Mouse (Mus musculus): ENCODE measurements around the gene Purb. TPM values are rescaled to one million over a fixed set of nuclear protein-coding genes. Genes with fewer than 3 reads are reported as not detected.
"Not testable (repeated sequence)": the region's sequence is repeated elsewhere in the genome, so short reads cannot be mapped to it uniquely, and the experiment has no call there.

The Purb gene
- polyA plus RNA-seq, 1 experiment, result 33.2 TPM

- no peak overlapping the region for H3K4me3 ChIP-seq
- no peak overlapping the region for H3ac ChIP-seq (ENCODE audit: control insufficient read depth, insufficient read length)
- no peak overlapping the region for H3K4me2 ChIP-seq (ENCODE audit: low read depth)
- H3K36me3 ChIP-seq (ENCODE audit: control insufficient read depth, insufficient read depth), result peaks cover 45% of the 10 kb centered on the region
- H3K27me3 ChIP-seq (ENCODE audit: control insufficient read depth, insufficient read depth, insufficient read length), result no peaks in the 10 kb centered on the region
- peaks cover 31% of the 10 kb centered on the region for H3K79me2 ChIP-seq (ENCODE audit: control insufficient read depth, insufficient read depth)
- TF ChIP-seq POLR2AphosphoS2 (IDR thresholded peaks at IDR 0.05; ENCODE audit: insufficient read length, low read depth), result peak; percentile 71
- TF ChIP-seq MYOD1 (IDR thresholded peaks at IDR 0.05; ENCODE audit: control insufficient read depth in 1 of 3, insufficient read length in 2 of 3, low read depth in 2 of 3), result no peak
These were observed 54.9 kb downstream of the Purb start for GRCm38 (mm10) chr11:6420722-6421350.

GRCm38 (mm10) chr11:6420283-6420703 lies 55.4 kb downstream of the Purb start:
- Histone ChIP-seq H3K79me2 (ENCODE audit: control insufficient read depth, insufficient read depth) (peaks cover 31% of the 10 kb centered on the region), H3K4me3 (no peak overlapping the region), H3K4me2 (ENCODE audit: low read depth) (no peak overlapping the region), H3K27me3 (ENCODE audit: control insufficient read depth, insufficient read depth, insufficient read length) (no peaks in the 10 kb centered on the region), H3K36me3 (ENCODE audit: control insufficient read depth, insufficient read depth) (peaks cover 42% of the 10 kb centered on the region), H3ac (ENCODE audit: control insufficient read depth, insufficient read length) (no peak overlapping the region)
- TF ChIP-seq TCF12 (IDR thresholded peaks at IDR 0.05; ENCODE audit: insufficient read depth, poor library complexity, severe bottlenecking), result no peak
- no peak for TF ChIP-seq MYOD1 (IDR thresholded peaks at IDR 0.05; ENCODE audit: control insufficient read depth in 1 of 3, insufficient read length in 2 of 3, low read depth in 2 of 3)
- TF ChIP-seq MYOG (IDR thresholded peaks at IDR 0.05; ENCODE audit: control insufficient read depth in 1 of 3, insufficient read depth in 1 of 3, insufficient read length in 2 of 3, low read depth in 2 of 3), result no peak
- TF ChIP-seq MAX (IDR thresholded peaks at IDR 0.05; ENCODE audit: low read depth), result no peak
- TF ChIP-seq E2F4 (IDR thresholded peaks at IDR 0.05; ENCODE audit: insufficient read depth), result no peak
- no peak for TF ChIP-seq TCF3 (IDR thresholded peaks at IDR 0.05; ENCODE audit: insufficient read length, low read depth)
- no peak for TF ChIP-seq USF1 (IDR thresholded peaks at IDR 0.05; ENCODE audit: low read depth)
- TF ChIP-seq SRF (IDR thresholded peaks at IDR 0.05; ENCODE audit: control insufficient read depth, insufficient read length, low read depth), result no peak
- TF ChIP-seq POLR2AphosphoS2 (IDR thresholded peaks at IDR 0.05; ENCODE audit: insufficient read length, low read depth), result no peak
- no peak for TF ChIP-seq CEBPB (IDR thresholded peaks at IDR 0.05; ENCODE audit: insufficient read depth, poor library complexity, severe bottlenecking)

GRCm38 (mm10) chr11:6419156-6419555 lies 56.6 kb downstream of the Purb start:
- peaks cover 37% of the 10 kb centered on the region for H3K36me3 ChIP-seq (ENCODE audit: control insufficient read depth, insufficient read depth)
- H3K4me3 ChIP-seq; H3ac ChIP-seq (ENCODE audit: control insufficient read depth, insufficient read length); H3K27me3 ChIP-seq (ENCODE audit: control insufficient read depth, insufficient read depth, insufficient read length): not testable (repeated sequence)
- peak overlapping the region; percentile 97 for H3K4me2 ChIP-seq (ENCODE audit: low read depth)
- peaks cover 31% of the 10 kb centered on the region for H3K79me2 ChIP-seq (ENCODE audit: control insufficient read depth, insufficient read depth)

GRCm38 (mm10) chr11:6418751-6419150 lies 57.0 kb downstream of the Purb start:
- TF ChIP-seq MYOD1 (IDR thresholded peaks at IDR 0.05; ENCODE audit: control insufficient read depth in 1 of 3, insufficient read length in 2 of 3, low read depth in 2 of 3) (no peak), TCF3 (IDR thresholded peaks at IDR 0.05; ENCODE audit: insufficient read length, low read depth) (no peak), MYOG (IDR thresholded peaks at IDR 0.05; ENCODE audit: control insufficient read depth in 1 of 3, insufficient read depth in 1 of 3, insufficient read length in 2 of 3, low read depth in 2 of 3) (no peak), USF1 (IDR thresholded peaks at IDR 0.05; ENCODE audit: low read depth) (no peak), E2F4 (IDR thresholded peaks at IDR 0.05; ENCODE audit: insufficient read depth) (no peak), SRF (IDR thresholded peaks at IDR 0.05; ENCODE audit: control insufficient read depth, insufficient read length, low read depth) (no peak), MAX (IDR thresholded peaks at IDR 0.05; ENCODE audit: low read depth) (no peak), CEBPB (IDR thresholded peaks at IDR 0.05; ENCODE audit: insufficient read depth, poor library complexity, severe bottlenecking) (no peak), POLR2A (IDR thresholded peaks at IDR 0.05; ENCODE audit: insufficient read length, low read depth) (no peak)
- Histone ChIP-seq H3K4me3 (peak overlapping the region; percentile 92), H3K4me2 (ENCODE audit: low read depth) (peak overlapping the region; percentile 97), H3K27me3 (ENCODE audit: control insufficient read depth, insufficient read depth, insufficient read length) (no peaks in the 10 kb centered on the region), H3K79me2 (ENCODE audit: control insufficient read depth, insufficient read depth) (peaks cover 31% of the 10 kb centered on the region), H3ac (ENCODE audit: control insufficient read depth, insufficient read length) (no peak overlapping the region), H3K36me3 (ENCODE audit: control insufficient read depth, insufficient read depth) (peaks cover 37% of the 10 kb centered on the region)

Other genes with a start within 250 kb of the Purb start
- gene Npc1l1, start 245.8 kb downstream of the Purb start, polyA plus RNA-seq (2012; fragmentation: generic; extraction: Trizol), result 0.07 TPM
- 55.7 TPM for gene Ddx56, start 208.1 kb downstream of the Purb start, polyA plus RNA-seq (2012; fragmentation: generic; extraction: Trizol)
- gene Tmed4, start 201.0 kb downstream of the Purb start, polyA plus RNA-seq (2012; fragmentation: generic; extraction: Trizol), result 66.9 TPM
- gene Ogdh, start 184.3 kb downstream of the Purb start, polyA plus RNA-seq (2012; fragmentation: generic; extraction: Trizol), result 127 TPM
- 37.1 TPM for gene Zmiz2, start 86.8 kb downstream of the Purb start, polyA plus RNA-seq (2012; fragmentation: generic; extraction: Trizol)
- gene Ppia, start 60.5 kb downstream of the Purb start, polyA plus RNA-seq (2012; fragmentation: generic; extraction: Trizol), result 3,065 TPM
- gene H2afv, start 31.5 kb downstream of the Purb start, polyA plus RNA-seq (2012; fragmentation: generic; extraction: Trizol), result 175 TPM
- 0.04 TPM for gene Myo1g, start 45.0 kb upstream of the Purb start, polyA plus RNA-seq (2012; fragmentation: generic; extraction: Trizol)
- gene Ccm2, start 71.0 kb upstream of the Purb start, polyA plus RNA-seq (2012; fragmentation: generic; extraction: Trizol), result 66.0 TPM
- gene Nacad, start 130.1 kb upstream of the Purb start, polyA plus RNA-seq (2012; fragmentation: generic; extraction: Trizol), result 1.00 TPM
- 71.7 TPM for gene Tbrg4, start 150.2 kb upstream of the Purb start, polyA plus RNA-seq (2012; fragmentation: generic; extraction: Trizol)
- not detected for gene Wap, start 162.7 kb upstream of the Purb start, polyA plus RNA-seq (2012; fragmentation: generic; extraction: Trizol)
- gene Ramp3, start 182.6 kb upstream of the Purb start, polyA plus RNA-seq (2012; fragmentation: generic; extraction: Trizol), result 0.19 TPM

Data from myocyte (in vitro differentiated cells).